Mouse (Mus musculus): ENCODE data around the gene Itga10.
"Not testable (repeated sequence)": the region's sequence is repeated elsewhere in the genome, so short reads cannot be mapped to it uniquely, and the experiment has no call there.

The Itga10 gene

DNA sequence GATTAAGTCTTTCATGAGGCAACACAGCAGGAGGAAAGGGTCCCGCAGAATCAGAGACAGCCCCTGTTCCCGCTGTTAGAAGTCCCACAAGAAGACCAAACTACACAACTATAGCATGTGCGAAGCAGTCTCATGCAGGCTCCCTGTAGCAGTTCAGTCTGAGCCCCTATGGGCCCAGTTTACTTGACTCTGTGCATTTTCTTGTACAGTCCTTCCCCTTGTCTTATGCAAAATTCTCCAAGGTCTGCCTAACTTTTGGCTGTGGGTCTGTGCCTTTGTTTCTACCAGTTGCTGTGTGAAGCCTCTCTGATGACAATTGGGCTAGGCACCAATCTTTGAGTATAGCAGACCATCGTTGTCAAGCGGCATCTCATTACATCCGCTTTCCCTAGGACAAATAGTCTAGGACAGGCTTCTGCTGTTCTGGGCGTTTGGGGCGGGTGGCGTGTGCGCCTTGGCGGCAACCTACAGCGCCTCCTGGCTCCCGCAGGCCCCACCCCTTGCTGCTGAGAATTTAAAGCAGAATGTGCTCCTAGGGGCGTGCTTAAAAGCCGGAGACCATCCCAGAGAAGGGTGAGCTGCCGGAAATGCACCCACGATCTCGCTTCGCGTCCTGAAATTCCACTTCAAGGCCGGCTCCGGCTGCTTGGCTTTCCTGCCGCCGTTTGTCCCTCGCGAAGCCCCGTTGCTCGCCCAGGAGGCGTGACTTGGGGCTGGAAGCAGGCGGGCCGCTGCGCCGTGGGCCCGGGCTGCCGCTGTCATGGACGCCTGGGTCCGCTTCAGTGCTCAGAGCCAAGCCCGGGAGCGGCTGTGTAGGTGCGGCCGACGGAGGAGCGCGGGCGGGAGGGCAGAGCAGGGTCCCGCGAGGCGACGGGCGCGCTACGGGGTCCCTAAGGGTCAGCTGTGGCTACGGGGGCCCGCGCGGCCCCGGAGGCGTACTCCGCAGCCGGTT, 10.2 kb upstream of the Itga10 start, which contains the start of the genes Pex11b and Gm42957:
Pex11b (plus strand) TSS at position 449 of the 952 bp plus-strand sequence.
Gm42957 (plus strand) TSS at position 547 of the 952 bp plus-strand sequence.
- DNase-seq (ENCODE audit: low spot score) = peak; percentile 78

- DNase-seq (ENCODE audit: low spot score) = no peak
Measured at GRCm38 (mm10) chr3:96635906-96636305, 9.5 kb upstream of the Itga10 start.

GRCm38 (mm10) chr3:96636448-96636847, 8.9 kb upstream of the Itga10 start:
- DNase-seq (ENCODE audit: low spot score) = no peak

DNA sequence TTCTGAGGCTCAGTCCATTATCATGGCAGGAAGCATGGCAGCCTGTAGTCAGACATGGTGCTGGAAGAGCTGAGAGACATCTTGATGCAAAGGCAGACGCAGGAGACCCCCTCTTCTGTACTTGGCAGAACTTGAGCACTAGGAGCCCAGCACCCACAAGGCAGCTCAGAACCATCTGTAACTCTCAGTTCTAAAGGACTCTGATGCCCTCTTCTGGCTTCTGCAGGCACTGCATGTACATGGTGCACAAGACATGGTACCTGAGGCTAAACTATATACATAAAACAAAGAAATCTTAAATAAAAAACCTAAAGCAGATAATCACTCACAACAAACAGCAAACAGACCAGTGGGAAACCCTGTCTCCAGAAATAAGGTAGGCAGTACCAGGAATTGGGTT, 6.2 kb upstream of the Itga10 start:
- DNase-seq (ENCODE audit: low spot score) = peak; percentile 61

DNA sequence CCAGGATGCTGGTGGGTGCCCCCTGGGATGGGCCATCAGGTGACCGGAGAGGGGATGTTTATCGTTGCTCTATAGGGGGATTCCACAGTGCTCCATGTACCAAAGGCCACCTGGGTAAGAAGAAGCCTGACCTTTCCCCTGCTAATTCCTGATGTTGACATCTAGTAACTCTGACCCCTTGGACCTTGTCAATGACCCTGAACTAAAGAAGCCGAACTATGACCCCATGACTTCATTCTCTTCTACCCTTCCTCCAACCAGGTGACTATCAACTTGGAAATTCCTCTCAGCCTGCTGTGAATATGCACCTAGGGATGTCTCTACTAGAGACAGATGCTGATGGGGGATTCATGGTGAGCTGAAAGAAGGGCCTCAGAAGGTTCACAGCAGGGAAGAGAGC, 2.0 kb downstream of the Itga10 start:
- DNase-seq (ENCODE audit: low spot score) = no peak

DNA sequence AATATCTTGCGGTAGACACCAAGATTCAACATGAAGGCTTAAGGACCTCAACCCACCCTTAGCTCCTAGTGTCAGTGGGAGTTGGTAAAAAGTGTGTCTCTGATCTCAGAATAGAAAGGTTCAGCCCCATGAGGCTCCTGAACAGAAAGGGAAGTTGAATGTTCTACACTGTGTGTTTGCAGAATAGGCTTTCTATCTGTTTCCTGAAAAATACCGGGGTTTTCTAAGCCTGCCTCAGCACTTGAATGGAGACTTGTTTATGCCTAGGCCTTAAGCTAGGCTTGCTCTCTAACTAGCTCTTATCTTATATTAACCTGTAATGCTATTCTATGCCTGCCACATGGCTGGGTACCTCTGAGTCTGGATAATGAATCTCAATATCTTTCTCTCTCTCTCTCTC, 15.5 kb downstream of the Itga10 start:
- DNase-seq (ENCODE audit: low spot score) = no peak

- no peak for DNase-seq (ENCODE audit: low spot score)
Measured at GRCm38 (mm10) chr3:96662731-96663316, 17.4 kb downstream of the Itga10 start.

DNA sequence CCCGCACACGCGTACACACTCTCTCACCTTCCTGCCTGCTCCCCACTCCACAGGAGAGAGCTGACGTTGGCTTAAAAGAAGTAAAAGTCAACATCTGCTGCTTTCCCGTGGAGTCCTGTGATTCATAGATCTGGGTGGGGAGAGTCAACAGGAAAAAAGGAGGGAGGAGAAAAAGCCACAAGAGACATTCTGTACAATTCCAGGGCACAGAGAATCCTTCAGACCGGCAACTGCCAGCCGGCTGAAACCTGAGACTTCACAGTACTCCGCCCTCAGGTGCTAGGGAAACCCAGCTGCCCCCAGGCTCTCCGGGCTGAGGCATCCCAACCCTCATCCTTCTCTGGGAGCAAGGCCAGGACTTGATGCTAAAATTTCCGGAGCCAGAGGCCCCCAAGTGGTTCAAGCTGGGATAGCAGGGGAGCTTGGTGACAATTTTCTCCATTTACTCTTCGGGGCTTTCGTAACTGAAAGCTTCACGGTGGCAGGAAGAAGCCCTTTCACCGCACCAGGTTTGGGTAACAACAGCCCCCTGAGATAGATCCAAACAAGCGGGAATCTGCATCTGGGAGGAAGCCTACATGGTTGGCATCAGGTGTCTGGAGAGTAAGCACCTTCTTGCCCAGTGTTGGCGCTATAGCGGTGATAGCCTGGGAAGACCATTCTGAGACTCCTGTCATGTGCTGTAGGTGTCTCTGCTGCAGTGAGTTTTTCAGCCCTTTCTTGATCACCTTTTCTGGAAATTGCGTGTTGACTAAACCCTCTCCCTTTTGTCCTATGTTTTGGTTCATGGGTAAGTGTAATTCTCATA, 18.3 kb downstream of the Itga10 start:
- DNase-seq (ENCODE audit: low spot score) = peak; percentile 95

- not testable (repeated sequence) for DNase-seq (ENCODE audit: low spot score)
Measured at GRCm38 (mm10) chr3:96665732-96666363, 20.5 kb downstream of the Itga10 start.

DNA sequence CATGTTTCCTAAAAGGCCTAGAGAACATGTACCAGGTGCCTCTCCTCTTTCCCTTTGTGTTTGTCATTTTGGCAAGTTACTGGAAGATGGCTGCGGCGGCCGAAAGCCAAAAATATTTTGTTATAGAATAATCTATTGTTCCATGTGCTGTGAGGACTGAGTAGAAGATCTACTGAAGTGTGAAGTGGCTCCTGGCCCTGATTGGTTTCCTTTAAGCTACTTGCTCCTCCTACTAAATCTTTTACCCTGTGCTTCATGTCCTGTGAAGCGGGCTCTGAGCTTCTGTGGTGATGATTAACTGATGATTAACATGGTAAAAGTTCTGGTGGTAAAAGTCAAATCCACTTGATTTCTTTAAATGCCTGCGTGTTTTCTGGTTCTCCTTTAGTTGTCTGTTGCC, 21.5 kb downstream of the Itga10 start:
- no peak for DNase-seq (ENCODE audit: low spot score)

- DNase-seq (ENCODE audit: low spot score) = peak; percentile 27
Measured at GRCm38 (mm10) chr3:96667316-96667715, 21.9 kb downstream of the Itga10 start.

GRCm38 (mm10) chr3:96668424-96669067, 23.2 kb downstream of the Itga10 start:
- no peak for DNase-seq (ENCODE audit: low spot score)

DNA sequence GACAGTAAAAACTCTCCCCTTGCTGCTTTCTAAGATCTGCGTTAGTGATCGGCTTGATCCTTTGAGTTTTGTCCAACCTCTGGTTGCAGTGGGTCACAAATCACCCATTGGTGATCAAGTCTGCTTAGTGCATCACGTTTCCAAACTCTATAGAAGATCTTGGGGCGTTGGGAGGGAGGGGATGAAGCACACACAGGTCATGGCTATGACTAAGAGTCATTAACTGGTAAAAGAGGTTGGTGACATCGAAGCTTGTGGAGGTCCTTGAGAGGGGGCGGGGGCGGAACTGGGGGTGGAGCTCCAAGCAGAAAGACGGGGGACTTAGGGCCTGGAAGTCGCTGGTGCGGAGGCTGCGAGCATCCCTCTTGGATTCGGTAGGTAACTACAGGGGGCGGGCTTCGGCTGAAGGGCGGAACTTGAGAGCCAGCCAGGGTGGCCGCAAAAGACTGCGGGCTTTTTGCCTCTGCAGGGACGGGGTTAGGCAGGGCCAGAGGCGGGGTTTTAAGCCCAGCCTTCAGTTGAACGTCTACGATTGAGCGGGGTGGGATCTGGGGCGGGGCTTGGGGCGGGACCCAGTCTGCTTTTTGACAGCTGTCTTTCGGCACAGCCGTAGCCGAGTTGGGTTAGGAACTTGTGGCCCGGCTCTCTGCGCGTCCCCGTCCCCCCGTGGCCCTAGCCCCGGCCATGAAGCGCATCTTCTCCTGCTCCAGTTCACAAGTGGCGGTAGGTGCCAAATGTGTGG, 24.5 kb downstream of the Itga10 start, which contains the start of gene Ankrd35:
Ankrd35 (plus strand) TSS at position 405 of the 742 bp plus-strand sequence.
- DNase-seq (ENCODE audit: low spot score) = peak; percentile 63

DNA sequence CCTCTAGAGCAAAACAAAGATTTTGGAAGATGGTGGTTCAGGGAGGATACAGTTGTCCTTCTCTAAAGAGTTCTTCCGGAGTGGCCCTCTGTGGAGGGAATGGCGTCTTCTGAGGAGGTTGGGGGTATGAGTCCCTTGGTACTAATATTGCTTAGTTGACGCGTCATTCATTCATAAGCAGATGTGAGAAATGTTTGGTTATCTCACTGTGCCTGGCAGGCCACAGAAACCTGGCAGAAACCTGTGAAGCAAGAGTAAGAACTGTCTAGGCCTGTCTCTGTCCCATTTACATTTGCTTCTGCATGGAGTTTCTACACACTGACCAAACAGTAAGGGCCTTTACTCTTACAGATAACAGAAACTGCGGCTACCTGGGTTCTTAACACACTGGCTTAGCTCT, 26.1 kb downstream of the Itga10 start:
- no peak for DNase-seq (ENCODE audit: low spot score)

GRCm38 (mm10) chr3:96673514-96673913, 28.1 kb downstream of the Itga10 start:
- no peak for DNase-seq (ENCODE audit: low spot score)

- no peak for DNase-seq (ENCODE audit: low spot score)
Measured at GRCm38 (mm10) chr3:96674442-96674841, 29.1 kb downstream of the Itga10 start.

DNA sequence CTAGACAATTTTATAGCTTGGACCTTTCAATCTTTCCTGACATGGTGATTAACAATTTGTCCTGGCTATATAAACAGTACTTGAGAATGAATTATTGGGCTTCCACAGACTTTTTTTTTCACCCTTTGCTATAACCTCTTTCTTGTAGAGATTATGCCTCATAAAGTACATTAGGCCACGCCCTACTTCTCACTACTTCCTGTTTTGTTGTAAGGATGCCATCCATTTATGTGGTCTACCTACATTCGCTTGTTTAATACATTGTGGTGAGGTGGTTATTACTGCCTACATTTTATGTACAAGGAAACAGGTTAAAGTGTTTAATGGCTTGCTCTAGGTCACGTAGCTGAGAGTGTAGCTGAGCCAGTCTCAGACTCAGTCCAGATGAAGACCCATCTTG, 29.8 kb downstream of the Itga10 start:
- DNase-seq (ENCODE audit: low spot score) = no peak

DNA sequence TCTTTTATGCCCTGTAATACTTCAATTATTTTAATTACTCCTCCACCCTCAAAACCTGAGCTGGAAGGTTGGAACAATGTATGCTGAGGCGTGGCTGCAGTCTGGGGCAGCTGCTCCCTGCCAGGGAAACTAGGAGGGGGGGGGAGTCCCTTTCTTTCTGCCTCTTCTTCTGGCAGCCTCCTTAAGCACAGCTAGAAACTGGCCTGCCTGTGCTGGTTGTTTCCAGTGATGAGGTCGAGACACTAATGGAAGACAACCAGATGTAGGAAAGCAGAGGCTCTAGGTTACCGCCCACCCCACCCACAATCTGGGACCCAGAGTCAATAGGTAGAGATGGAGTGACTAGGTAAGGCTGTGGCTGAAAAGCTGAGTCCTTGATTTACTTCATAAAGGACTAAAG, 30.3 kb downstream of the Itga10 start:
- no peak for DNase-seq (ENCODE audit: low spot score)

GRCm38 (mm10) chr3:96678456-96678855, 33.1 kb downstream of the Itga10 start:
- DNase-seq (ENCODE audit: low spot score) = no peak

DNA sequence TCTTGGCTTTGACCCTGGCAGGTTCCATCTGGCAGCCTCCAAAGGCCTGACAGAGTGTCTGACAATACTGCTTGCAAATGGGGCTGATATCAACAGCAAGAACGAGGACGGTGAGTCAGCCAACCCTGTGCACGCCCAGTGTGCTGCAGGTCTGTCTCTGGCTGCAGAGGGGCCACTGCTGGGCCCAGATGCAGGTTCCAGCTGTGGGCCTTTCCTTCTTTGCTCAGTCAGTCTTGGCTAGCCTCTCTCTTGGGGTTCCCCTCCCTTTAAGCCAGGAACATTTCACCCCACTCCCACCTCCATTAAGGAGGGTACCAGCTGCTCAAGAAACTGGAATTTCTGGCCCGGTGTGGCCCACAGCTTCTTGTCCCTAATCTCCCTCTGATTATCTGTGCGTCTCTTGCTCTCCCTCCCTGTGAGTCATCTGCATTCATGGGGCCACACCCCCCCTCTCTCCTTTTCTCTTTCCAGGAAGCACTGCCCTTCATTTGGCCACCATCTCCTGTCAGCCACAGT, 33.8 kb downstream of the Itga10 start:
- no peak for DNase-seq (ENCODE audit: low spot score)

All from retina, embryonic 14.5 days (tissue).